Mouse (Mus musculus): ENCODE measurements around the gene Tmem94.

DNA sequence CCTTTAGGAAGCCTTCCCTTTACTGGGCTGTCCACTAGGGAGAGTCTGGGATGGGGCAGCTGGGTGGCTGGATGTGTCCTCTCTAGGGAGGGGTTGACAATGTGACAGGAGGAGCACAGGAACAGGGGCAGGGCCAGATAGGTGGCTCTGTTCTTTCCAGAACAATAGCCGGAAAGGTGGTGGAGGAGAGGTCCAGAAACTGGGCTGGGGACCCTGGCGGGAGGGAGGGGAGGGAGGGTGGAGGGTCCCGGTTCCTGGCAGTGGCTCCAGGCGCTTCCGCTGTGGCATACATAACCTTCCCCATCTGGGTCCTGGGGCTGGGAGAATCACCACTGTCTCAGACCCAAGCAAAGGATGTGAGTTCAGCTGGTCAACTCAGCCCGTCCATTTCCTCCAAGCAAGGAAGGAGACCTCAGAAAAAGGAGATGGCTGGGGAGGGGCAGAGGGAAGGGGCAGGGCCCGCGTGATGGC, 44.1 kb downstream of the Tmem94 start:
- no peak for TF ChIP-seq POLR2A (IDR thresholded peaks at IDR 0.05; ENCODE audit: extremely low read depth, insufficient read depth, low read length)
- no peak for TF ChIP-seq CTCF (IDR thresholded peaks at IDR 0.05; ENCODE audit: low read depth, low read length)
